Mouse (Mus musculus) liver, embryonic 13.5 days (tissue): ENCODE measurements around the gene Pnmt. TPM values are rescaled to one million over a fixed set of nuclear protein-coding genes. Genes with fewer than 3 reads are reported as not detected.

Experiments used
- ATAC-seq: fragments of 200-750 bp; cut with Nextera tagmentation; 2 replicates; pipeline ENCODE4 v1.8.0; 2017; ENCODE audit warnings: low read depth, mild to moderate bottlenecking, moderate number of reproducible peaks, moderate library complexity
- DNase-seq: peaks from one replicate; pipeline ENCODE4 v3.0.0; 2022
- H3K27ac ChIP-seq: fragments of 300-500 bp; sonication (generic); 2 replicates; pipeline ENCODE4 v1.5.1; 2015; ENCODE audit warnings: moderate library complexity, mild to moderate bottlenecking, inconsistent platforms
- H3K27me3 ChIP-seq: fragments of 300-500 bp; sonication (generic); 2 replicates; pipeline ENCODE4 v1.6.1; 2015; ENCODE audit warnings: mild to moderate bottlenecking, inconsistent platforms
- H3K36me3 ChIP-seq: fragments of 300-500 bp; sonication (generic); 2 replicates; pipeline ENCODE4 v1.6.1; 2015; ENCODE audit warnings: mild to moderate bottlenecking, inconsistent platforms
- H3K4me1 ChIP-seq: fragments of 300-500 bp; sonication (generic); replicated peaks from 2 replicates; pipeline ENCODE4 v1.6.1; 2015; ENCODE audit warnings: inconsistent platforms
- H3K4me2 ChIP-seq: fragments of 300-500 bp; sonication (generic); 2 replicates; pipeline ENCODE4 v1.6.1; 2015; ENCODE audit warnings: inconsistent platforms, mild to moderate bottlenecking, moderate library complexity
- H3K4me3 ChIP-seq: fragments of 300-500 bp; sonication (generic); replicated peaks from 2 replicates; pipeline ENCODE4 v1.5.1; 2015; ENCODE audit warnings: mild to moderate bottlenecking, inconsistent platforms
- H3K9ac ChIP-seq: fragments of 300-500 bp; sonication (generic); 2 replicates; pipeline ENCODE4 v1.6.1; 2015; ENCODE audit warnings: mild to moderate bottlenecking, inconsistent platforms
- H3K9me3 ChIP-seq: fragments of 300-500 bp; sonication (generic); replicated peaks from 2 replicates; pipeline ENCODE4 v1.6.1; 2016; ENCODE audit warnings: inconsistent platforms
- WGBS: fragments of 180-500 bp; shearing (Covaris S2); methylation state at CpG from one replicate; pipeline ENCODE4 v1.1.7; 2015; ENCODE audit not compliant: insufficient replicate concordance; 5-methylcytosine and 5-hydroxymethylcytosine counted together
- polyA plus RNA-seq: library from polyadenylated mRNA; unstranded; fragments of >200 nt; fragmentation: Nextera tagmentation; extraction: Ambion mirVana; gene quantifications from 2 replicates; pipeline ENCODE4 v1.2.1, GENCODE M21; 2015

Pnmt gene
- polyA plus RNA-seq, 1 experiment from 2014 or later, result not detected

- 58% methylated on average over 3 of the region's 3 CpGs for WGBS
- peaks cover 9% of the 10 kb centered on the region; the same call in 1 of the 2 replicates for H3K27me3 ChIP-seq
- H3K9me3 ChIP-seq, result no peaks in the 10 kb centered on the region
- peak overlapping the region; percentile 84 for H3K4me3 ChIP-seq
- H3K4me1 ChIP-seq, result peaks cover 18% of the 10 kb centered on the region
- peak overlapping the region; percentile 90; the same call in 1 of the 2 replicates for H3K27ac ChIP-seq
- peak overlapping the region; percentile 79 for H3K9ac ChIP-seq
- H3K36me3 ChIP-seq, result 0 out of 2 replicates have a peak, but pooled peaks cover 2% of the 10 kb centered on the region
- ATAC-seq, result no peak
- H3K4me2 ChIP-seq, result peak overlapping the region; percentile 79
- DNase-seq, result no peak
Observed at GRCm38 (mm10) chr11:98400816-98401215, 14.6 kb downstream of the Pnmt start.

DNA sequence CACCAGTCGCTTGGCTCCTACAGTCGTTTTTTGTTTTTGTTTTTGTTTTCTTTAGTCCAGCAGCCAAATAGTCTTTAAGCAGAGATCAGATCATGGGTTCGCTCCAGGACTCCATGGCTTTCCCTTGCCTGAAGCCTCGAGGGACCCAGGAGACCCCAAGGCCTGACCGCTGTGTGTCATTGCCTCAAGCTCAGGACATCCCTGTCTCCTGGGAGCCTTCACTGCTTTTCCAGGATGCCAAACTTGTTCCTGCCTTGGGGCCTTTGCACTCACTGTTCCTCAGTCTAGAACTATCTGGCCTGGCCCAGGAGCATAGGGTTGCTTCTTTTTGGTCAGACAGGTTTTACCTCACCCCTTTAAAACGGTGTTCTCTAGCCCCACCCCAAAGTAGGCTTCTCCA lies 20.4 kb downstream of the Pnmt start:
- no peak for ATAC-seq
- H3K27me3 ChIP-seq, result peaks cover 36% of the 10 kb centered on the region

DNA sequence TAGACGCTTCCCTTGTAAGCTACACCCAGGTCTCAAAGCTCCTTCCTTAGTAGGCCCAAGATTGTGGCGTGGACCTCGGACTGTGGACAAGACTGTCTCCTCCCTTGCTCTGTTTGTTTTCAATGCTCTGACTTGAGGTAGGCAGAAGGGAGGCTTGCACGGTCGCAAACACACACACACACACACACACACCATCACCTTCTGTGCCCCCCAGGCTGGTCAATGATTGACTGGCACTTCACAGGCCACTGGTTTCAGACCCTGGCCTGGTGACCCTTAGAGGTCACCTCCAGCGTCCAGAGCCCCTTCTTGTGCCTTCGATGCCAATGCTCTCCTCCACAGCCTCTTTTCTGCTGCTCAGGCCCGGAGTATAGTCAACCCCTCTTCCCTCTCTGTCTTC lies 22.6 kb downstream of the Pnmt start:
- ATAC-seq (peak; percentile 15; the same call in 1 of the 2 replicates), DNase-seq (no peak)
- Histone ChIP-seq H3K4me1 (peaks cover 10% of the 10 kb centered on the region; the same call in 1 of the 2 replicates), H3K4me3 (no peak overlapping the region), H3K9me3 (no peaks in the 10 kb centered on the region), H3K4me2 (no peak overlapping the region), H3K9ac (no peak overlapping the region), H3K36me3 (no peaks in the 10 kb centered on the region), H3K27ac (no peak overlapping the region), H3K27me3 (peaks cover 50% of the 10 kb centered on the region)
- 51% methylated on average over 8 of the region's 8 CpGs for WGBS

More for the DNA sequence above, 20.4 kb downstream of the Pnmt start:
- peaks cover 9% of the 10 kb centered on the region; the same call in 1 of the 2 replicates for H3K4me1 ChIP-seq
- no peak overlapping the region for H3K4me3 ChIP-seq
- H3K36me3 ChIP-seq, result no peaks in the 10 kb centered on the region
- no peak overlapping the region for H3K27ac ChIP-seq
- no peak overlapping the region for H3K9ac ChIP-seq
- 56% methylated on average over 6 of the region's 6 CpGs for WGBS
- no peak overlapping the region for H3K4me2 ChIP-seq
- DNase-seq, result no peak
- H3K9me3 ChIP-seq, result no peaks in the 10 kb centered on the region

DNA sequence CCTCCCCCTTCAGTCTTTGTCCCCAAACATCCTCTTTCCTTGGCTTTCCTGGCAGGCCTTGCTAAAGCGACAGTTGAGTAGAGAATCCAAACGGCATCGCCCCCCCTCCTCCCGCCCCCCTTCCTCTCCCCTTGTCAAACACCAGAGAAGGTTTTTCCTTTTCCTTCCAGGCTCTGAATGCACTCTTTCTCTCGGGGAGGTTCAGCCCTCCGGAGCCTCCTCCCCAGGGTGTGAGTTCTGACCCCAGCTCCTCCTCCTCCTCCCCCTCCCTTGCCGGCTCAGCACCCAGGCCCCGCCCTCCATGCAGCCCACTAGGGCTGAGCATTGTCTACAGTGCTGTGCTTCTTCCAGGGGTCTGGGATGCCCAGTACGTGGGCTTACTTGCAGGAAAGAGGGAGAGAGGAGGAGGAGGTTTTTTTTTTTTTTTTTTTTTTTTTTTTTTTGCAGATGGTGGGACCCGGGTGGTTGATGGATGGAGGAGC lies 23.1 kb downstream of the Pnmt start:
- 10% methylated on average over 10 of the region's 10 CpGs for WGBS
- no peak overlapping the region for H3K4me3 ChIP-seq
- H3K27ac ChIP-seq, result no peak overlapping the region
- DNase-seq (no peak), ATAC-seq (peak; percentile 34)
- H3K27me3 ChIP-seq, result peaks cover 55% of the 10 kb centered on the region
- H3K4me1 ChIP-seq, result peaks cover 12% of the 10 kb centered on the region
- no peak overlapping the region for H3K9ac ChIP-seq
- no peaks in the 10 kb centered on the region for H3K9me3 ChIP-seq
- no peaks in the 10 kb centered on the region for H3K36me3 ChIP-seq
- no peak overlapping the region for H3K4me2 ChIP-seq

GRCm38 (mm10) chr11:98412273-98412796 lies 26.1 kb downstream of the Pnmt start, which contains the start of gene Erbb2:
TSS of gene Erbb2 (plus strand) at chr11:98412470.
- peak within 1 kb of the TSS; percentile 64 for H3K9ac ChIP-seq
- H3K27ac ChIP-seq, result peak within 1 kb of the TSS; percentile 39; the same call in 1 of the 2 replicates
- H3K4me2 ChIP-seq, result peak within 1 kb of the TSS; percentile 56
- H3K27me3 ChIP-seq, result peaks cover 77% of the 10 kb centered on the region
- DNase-seq, result no peak
- 1% methylated on average over 41 of the region's 49 CpGs for WGBS
- ATAC-seq, result peak; percentile 49
- no peaks in the 10 kb centered on the region for H3K36me3 ChIP-seq
- peaks cover 15% of the 10 kb centered on the region for H3K4me1 ChIP-seq
- H3K4me3 ChIP-seq, result peak within 1 kb of the TSS; percentile 62
- no peaks in the 10 kb centered on the region for H3K9me3 ChIP-seq

- H3K27me3 ChIP-seq, result peaks cover 77% of the 10 kb centered on the region
- DNase-seq (no peak), ATAC-seq (no peak)
- H3K36me3 ChIP-seq, result no peaks in the 10 kb centered on the region
- H3K4me2 ChIP-seq, result peak overlapping the region; percentile 56
- no peaks in the 10 kb centered on the region for H3K9me3 ChIP-seq
- H3K27ac ChIP-seq, result peak overlapping the region; percentile 39; the same call in 1 of the 2 replicates
- peak overlapping the region; percentile 62 for H3K4me3 ChIP-seq
- WGBS, result 2% methylated on average over 40 of the region's 40 CpGs
- peak overlapping the region; percentile 64 for H3K9ac ChIP-seq
- H3K4me1 ChIP-seq, result peaks cover 15% of the 10 kb centered on the region
Observed at GRCm38 (mm10) chr11:98412797-98413301, 26.6 kb downstream of the Pnmt start.

GRCm38 (mm10) chr11:98413731-98414130 lies 27.5 kb downstream of the Pnmt start:
- no peak overlapping the region for H3K9ac ChIP-seq
- H3K27ac ChIP-seq, result no peak overlapping the region
- 29% methylated on average over 7 of the region's 7 CpGs for WGBS
- no peaks in the 10 kb centered on the region for H3K9me3 ChIP-seq
- DNase-seq, result no peak
- peak overlapping the region; percentile 62; the same call in 1 of the 2 replicates for H3K4me3 ChIP-seq
- H3K36me3 ChIP-seq, result no peaks in the 10 kb centered on the region
- ATAC-seq, result no peak
- peaks cover 14% of the 10 kb centered on the region for H3K4me1 ChIP-seq
- H3K4me2 ChIP-seq, result peak overlapping the region; percentile 56
- peaks cover 77% of the 10 kb centered on the region for H3K27me3 ChIP-seq

- Histone ChIP-seq H3K4me2 (0 out of 2 replicates have a peak overlapping the region, but pooled peaks have one; percentile 56), H3K27me3 (peaks cover 74% of the 10 kb centered on the region), H3K9ac (no peak overlapping the region), H3K4me3 (no peak overlapping the region), H3K4me1 (peaks cover 10% of the 10 kb centered on the region), H3K36me3 (no peaks in the 10 kb centered on the region), H3K9me3 (no peaks in the 10 kb centered on the region), H3K27ac (no peak overlapping the region)
- DNase-seq, result no peak
- 23% methylated on average over 2 of the region's 2 CpGs for WGBS
- ATAC-seq, result no peak
Observed at GRCm38 (mm10) chr11:98414162-98414561, 27.9 kb downstream of the Pnmt start.

DNA sequence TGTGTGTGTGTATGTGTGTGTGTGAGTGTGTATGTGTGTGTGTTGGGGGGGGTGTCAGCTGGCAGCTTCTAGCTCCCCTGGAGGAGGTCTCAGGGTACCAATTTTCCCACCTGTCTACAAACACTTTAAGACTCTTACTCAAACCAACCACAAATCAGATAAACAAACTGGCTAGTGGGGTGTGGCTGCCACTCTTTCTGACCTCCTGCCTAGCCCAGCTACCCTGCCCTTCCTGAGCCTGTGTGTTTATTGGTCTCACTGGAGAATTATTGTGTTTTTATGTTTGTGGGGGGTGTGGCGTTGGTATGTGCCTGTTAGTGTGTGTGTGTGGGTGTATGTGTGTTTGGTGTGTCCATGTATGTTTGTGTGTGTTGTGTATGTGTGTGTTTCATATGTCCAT lies 30.8 kb downstream of the Pnmt start:
- Histone ChIP-seq H3K27ac (no peak overlapping the region), H3K36me3 (no peaks in the 10 kb centered on the region), H3K4me2 (no peak overlapping the region), H3K9me3 (no peaks in the 10 kb centered on the region), H3K4me1 (peaks cover 6% of the 10 kb centered on the region), H3K4me3 (no peak overlapping the region), H3K9ac (no peak overlapping the region), H3K27me3 (peaks cover 50% of the 10 kb centered on the region)
- 57% methylated on average over 1 of the region's 1 CpGs for WGBS
- ATAC-seq (no peak), DNase-seq (no peak)

DNA sequence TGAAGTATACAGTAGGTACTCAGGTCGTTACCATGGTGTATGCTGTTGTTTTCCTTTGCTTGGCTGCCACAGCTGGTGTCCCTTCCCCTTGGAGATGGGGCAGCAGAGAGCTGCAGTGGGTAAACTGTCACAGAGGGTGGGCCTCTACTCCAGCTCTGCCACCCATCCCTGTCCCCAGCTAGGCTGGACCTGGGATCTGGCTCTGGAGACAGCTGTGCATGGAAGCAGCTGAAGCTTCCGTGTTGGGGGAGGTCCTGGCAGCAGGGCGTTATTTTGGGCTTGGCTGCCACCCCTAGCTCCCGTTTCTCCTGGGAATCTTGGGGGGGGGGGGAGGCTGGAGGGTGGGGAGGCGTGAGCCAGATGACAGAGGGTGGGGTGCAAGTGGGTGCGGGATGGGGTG lies 32.0 kb downstream of the Pnmt start:
- H3K9ac ChIP-seq, result no peak overlapping the region
- DNase-seq, result no peak
- no peak overlapping the region for H3K27ac ChIP-seq
- no peaks in the 10 kb centered on the region for H3K9me3 ChIP-seq
- H3K36me3 ChIP-seq, result no peaks in the 10 kb centered on the region
- WGBS, result 56% methylated on average over 5 of the region's 6 CpGs
- H3K27me3 ChIP-seq, result peaks cover 38% of the 10 kb centered on the region
- H3K4me3 ChIP-seq, result no peak overlapping the region
- peaks cover 6% of the 10 kb centered on the region for H3K4me1 ChIP-seq
- ATAC-seq, result no peak
- H3K4me2 ChIP-seq, result no peak overlapping the region

- H3K9me3 ChIP-seq, result no peaks in the 10 kb centered on the region
- H3K27me3 ChIP-seq, result peaks cover 30% of the 10 kb centered on the region
- H3K27ac ChIP-seq, result no peak overlapping the region
- H3K4me1 ChIP-seq, result peaks cover 4% of the 10 kb centered on the region; the same call in 1 of the 2 replicates
- no peak overlapping the region for H3K9ac ChIP-seq
- DNase-seq (no peak), ATAC-seq (no peak)
- no peak overlapping the region for H3K4me3 ChIP-seq
- no peak overlapping the region for H3K4me2 ChIP-seq
- WGBS, result 68% methylated on average over 10 of the region's 10 CpGs
- H3K36me3 ChIP-seq, result no peaks in the 10 kb centered on the region
Observed at GRCm38 (mm10) chr11:98418939-98419547, 32.8 kb downstream of the Pnmt start.
